In the genomic region with DNA sequence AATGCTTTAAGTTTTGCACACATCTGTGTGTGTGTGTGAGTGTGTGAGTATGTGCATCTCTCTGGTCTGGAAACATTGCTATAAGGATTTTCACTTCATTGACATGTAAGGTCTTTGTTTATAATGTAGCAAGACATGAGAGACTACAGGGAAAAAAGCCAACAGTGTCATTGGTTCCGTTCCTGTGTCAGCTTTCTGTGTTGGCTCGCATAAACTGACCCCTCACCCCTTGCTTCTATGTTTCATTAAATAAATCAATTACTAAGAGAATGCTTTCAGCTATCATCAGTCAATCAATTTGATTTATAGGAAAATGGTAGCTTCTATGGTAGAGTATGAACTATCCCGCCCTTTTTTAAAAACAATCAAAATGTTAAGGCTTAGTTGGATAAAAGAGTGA, we compare ENCODE assay signal across 18 mouse cellular contexts.
"Had no signal": no experiment of that assay in that cellular context is flagged by ENCODE, and none has a peak within 500 bp of the region (broad histone marks: within the 10 kb centered on the region; RNA-seq: fewer than 3 reads in every experiment).

No protein-coding gene starts in this region.

- ATAC-seq: hindbrain, embryonic 16.5 days; intestine, embryonic 15.5 days had no signal

- H3K4me3 ChIP-seq: heart, adult 2 months; heart, embryonic 12.5 days; hindbrain, embryonic 10.5 days; hindbrain, embryonic 12.5 days; intestine, embryonic 15.5 days; kidney, embryonic 15.5 days; layer of hippocampus, adult 2 months; left cerebral cortex, adult 2 months; limb, embryonic 10.5 days; limb, embryonic 12.5 days had no signal

- H3K4me2 ChIP-seq: heart, embryonic 12.5 days; hindbrain, embryonic 12.5 days; hindbrain, embryonic 14.5 days; intestine, embryonic 15.5 days; kidney, embryonic 15.5 days; limb, embryonic 12.5 days had no signal

- H3K36me3 ChIP-seq: heart, embryonic 12.5 days; hindbrain, embryonic 10.5 days; hindbrain, embryonic 12.5 days; intestine, embryonic 15.5 days; kidney, embryonic 15.5 days; limb, embryonic 10.5 days; limb, embryonic 12.5 days had no signal

- H3K27ac ChIP-seq: heart, adult 2 months; hindbrain, embryonic 10.5 days; hindbrain, embryonic 12.5 days; hindbrain, embryonic 14.5 days; intestine, embryonic 15.5 days; kidney, embryonic 15.5 days; layer of hippocampus, adult 2 months; left cerebral cortex, adult 2 months; limb, embryonic 10.5 days; limb, embryonic 12.5 days; liver, embryonic 14.5 days had no signal

- DNase-seq: gastrocnemius, postnatal 14 days; heart, adult 2 months; heart, postnatal 4 days; kidney, postnatal 10 days; kidney, postnatal 4 days; liver had no signal

- H3K27me3 ChIP-seq: heart, embryonic 12.5 days; hindbrain, embryonic 12.5 days; intestine, embryonic 15.5 days; limb, embryonic 12.5 days had no signal

- H3K9me3 ChIP-seq: heart, embryonic 12.5 days; hindbrain, embryonic 10.5 days; hindbrain, embryonic 12.5 days; intestine, embryonic 15.5 days; kidney, embryonic 15.5 days; limb, embryonic 10.5 days; limb, embryonic 12.5 days had no signal

- H3K9ac ChIP-seq: heart, embryonic 12.5 days; hindbrain, embryonic 12.5 days; hindbrain, embryonic 14.5 days; intestine, embryonic 15.5 days; kidney, embryonic 15.5 days; limb, embryonic 12.5 days; liver, embryonic 14.5 days had no signal
